Mouse (Mus musculus): ENCODE results near the gene Skp1a.

DNA sequence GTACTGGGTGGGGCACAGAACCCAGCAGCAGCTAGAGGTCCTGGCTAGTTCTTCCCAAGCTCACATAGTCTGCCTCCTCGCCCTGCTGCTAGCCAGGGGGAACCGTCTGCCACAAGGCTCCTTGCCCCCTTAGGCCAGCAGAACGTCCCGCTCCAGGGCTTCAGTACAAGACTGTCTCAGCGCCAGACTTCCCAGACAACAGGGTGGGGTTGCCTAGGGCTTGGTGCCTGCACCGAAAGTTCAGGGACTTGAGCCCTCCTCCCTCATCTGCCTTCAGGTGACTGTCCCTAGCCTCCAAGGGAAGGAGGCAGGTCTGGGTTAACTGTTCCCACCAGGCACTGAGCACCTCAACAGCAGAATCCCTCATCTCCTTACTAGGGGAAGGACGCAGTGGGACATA lies 33.1 kb downstream of the Skp1a start:
- TF ChIP-seq CTCF (conservative IDR thresholded peaks at IDR 0.05; ENCODE audit: low read length) (no peak), NANOG (IDR thresholded peaks at IDR 0.05; ENCODE audit: borderline replicate concordance, low read length) (no peak)
